Mouse (Mus musculus) CD4-positive, CD25-positive, alpha-beta regulatory T cell, adult 2 months (primary cell): Measurements from ENCODE around the gene Myh3.

Experiments used
- DNase-seq: peaks from one replicate; pipeline ENCODE4 v3.0.0-alpha.2; 2012; ENCODE audit warnings: low read depth, low spot score

The Myh3 gene

GRCm38 (mm10) chr11:67143863-67144498 is 65.9 kb downstream of the Myh3 start:
- no peak for DNase-seq

GRCm38 (mm10) chr11:67144559-67145265 is 66.6 kb downstream of the Myh3 start:
- no peak for DNase-seq

GRCm38 (mm10) chr11:67145482-67146408 is 67.6 kb downstream of the Myh3 start:
- DNase-seq: no peak

- DNase-seq: no peak
Observed at GRCm38 (mm10) chr11:67146409-67147282, 68.5 kb downstream of the Myh3 start.

- DNase-seq: no peak
Observed at GRCm38 (mm10) chr11:67147283-67147921, 69.3 kb downstream of the Myh3 start.

DNA sequence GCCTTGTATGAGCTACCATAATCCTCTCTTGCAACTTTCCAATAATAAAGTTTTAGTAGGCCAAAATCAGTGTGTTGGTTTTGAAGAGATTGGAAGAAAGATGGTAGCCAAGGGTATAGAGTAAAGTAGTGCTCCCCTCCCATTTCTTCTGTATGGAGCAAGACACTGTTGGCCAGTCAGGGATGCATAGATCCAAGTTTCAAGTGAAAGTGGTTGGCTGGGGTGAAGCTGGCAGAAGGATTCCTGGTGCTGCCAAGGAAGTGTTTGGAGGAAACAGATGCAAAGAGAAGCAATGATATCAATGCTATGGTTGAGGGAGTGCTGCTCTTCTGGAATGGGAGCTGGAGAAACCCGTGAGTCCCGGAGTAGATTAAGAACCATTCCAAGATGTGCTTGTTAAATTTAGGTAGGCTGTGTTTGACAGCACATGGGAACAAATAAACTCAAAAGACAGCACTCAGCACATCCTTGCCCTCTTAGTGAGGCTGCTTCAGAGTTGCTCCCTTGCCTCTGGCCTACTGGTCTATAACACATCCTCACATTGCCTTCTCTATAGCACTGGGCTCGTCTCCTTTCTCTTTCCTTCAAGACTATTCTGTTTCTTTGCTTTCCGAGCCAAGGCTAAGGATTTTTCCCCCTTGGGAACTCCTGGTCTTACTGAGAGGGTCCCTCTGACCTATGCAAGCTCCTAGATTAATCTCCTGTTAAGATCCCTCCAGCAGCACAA is 70.3 kb downstream of the Myh3 start:
- no peak for DNase-seq

GRCm38 (mm10) chr11:67150237-67150636 is 72.1 kb downstream of the Myh3 start:
- no peak for DNase-seq

GRCm38 (mm10) chr11:67151159-67151558 is 73.1 kb downstream of the Myh3 start:
- DNase-seq: no peak
